Mouse (Mus musculus) cortical plate, adult 2 months (tissue): ENCODE results near the gene Ablim1. TPM values are rescaled to one million over a fixed set of nuclear protein-coding genes. Genes with fewer than 3 reads are reported as not detected.
A peak's percentile ranks its signal among the peaks of the same experiment; 100 is the strongest.

Experiments used
- H3K27ac ChIP-seq: fragments of 200-500 bp; 2 replicates; pipeline ENCODE4 v1.5.1; 2012; ENCODE audit warnings: low read length, control low read depth, inconsistent platforms; ENCODE audit not compliant: insufficient read depth
- H3K4me1 ChIP-seq: fragments of 200-500 bp; 2 replicates; pipeline ENCODE4 v1.6.1; 2011; ENCODE audit warnings: low read length; ENCODE audit not compliant: control insufficient read depth, insufficient read depth
- H3K4me3 ChIP-seq: fragments of 200-500 bp; 2 replicates; pipeline ENCODE4 v1.5.1; 2011; ENCODE audit warnings: mild to moderate bottlenecking, low read length, control low read depth; ENCODE audit not compliant: insufficient read depth
- CTCF ChIP-seq: fragments of 200-500 bp; IDR thresholded peaks from 2 replicates; pipeline ENCODE4 v1.5.1; 2011; ENCODE audit warnings: mild to moderate bottlenecking, control low read depth, low read length; ENCODE audit not compliant: insufficient read depth; ENCODE audit errors: extremely low read depth
- POLR2A ChIP-seq: fragments of 200-500 bp; IDR thresholded peaks from 2 replicates; pipeline ENCODE4 v1.6.1; 2011; ENCODE audit warnings: mild to moderate bottlenecking, low read length, control low read depth; ENCODE audit not compliant: insufficient read depth; ENCODE audit errors: extremely low read depth
- polyA plus RNA-seq: library from polyadenylated mRNA; depleted of rRNA; stranded (reverse); fragments of >200 nt; gene quantifications from 2 replicates; pipeline ENCODE4 v1.2.3, GENCODE M21; 2012

The Ablim1 gene
- polyA plus RNA-seq, 1 experiment = 50.0 TPM

DNA sequence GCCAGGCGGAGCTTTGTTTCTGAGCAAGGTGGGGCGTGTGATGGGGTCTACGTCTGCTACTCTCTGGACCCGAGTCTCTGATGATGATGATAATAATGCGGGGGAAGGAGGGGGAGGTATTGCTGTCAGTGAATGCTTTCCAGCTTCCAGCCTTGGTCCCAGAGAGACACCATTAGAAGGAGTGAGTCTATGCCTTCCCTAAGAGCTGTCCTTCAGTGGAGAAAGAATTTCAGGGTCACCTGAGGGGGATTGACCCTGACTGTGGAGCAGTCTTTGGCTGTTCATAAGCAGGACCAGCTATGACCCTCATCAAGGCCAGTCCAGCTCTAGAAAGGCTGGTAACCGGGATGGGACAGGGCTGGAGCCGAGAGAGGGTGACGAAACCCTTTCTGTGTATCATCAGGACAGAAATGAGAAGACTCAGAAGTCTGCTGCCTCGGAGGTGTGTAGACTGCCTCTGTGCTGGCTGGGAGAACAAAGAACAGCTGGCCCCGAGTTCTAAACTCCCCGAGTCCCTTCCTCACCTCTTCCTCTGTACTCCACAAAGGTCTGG lies 370 bp upstream of the Ablim1 start:
- H3K4me3 ChIP-seq = peak overlapping the region; percentile 94
- TF ChIP-seq CTCF = no peak
- 0 out of 2 replicates have a peak, but pooled peaks have one; percentile 20 for TF ChIP-seq POLR2A
- peak overlapping the region; percentile 97 for H3K27ac ChIP-seq
- 0 out of 2 replicates have a peak, but pooled peaks cover 1% of the 10 kb centered on the region for H3K4me1 ChIP-seq

DNA sequence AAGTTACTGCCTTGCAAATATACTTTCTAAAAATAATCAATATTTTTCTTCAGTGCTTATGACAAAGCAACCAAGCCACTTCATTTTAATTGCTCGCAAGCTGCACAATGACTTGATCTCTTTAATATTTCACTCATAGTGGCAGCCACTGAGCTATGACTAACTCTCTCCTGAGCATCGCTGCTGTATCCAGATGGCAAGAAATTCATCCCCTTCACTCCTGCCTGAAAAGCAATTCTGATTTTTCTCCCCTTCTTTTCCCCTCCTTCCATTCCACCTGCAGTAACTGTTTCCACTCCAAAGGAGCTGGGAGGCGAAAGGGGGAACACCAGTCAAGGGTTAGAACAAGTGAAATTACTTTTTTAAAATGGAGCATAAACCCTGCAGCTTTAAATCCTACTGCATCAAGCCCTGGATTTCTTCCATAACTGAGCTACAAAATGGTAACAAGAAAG lies 801 bp downstream of the Ablim1 start:
- peak overlapping the region; percentile 97; the same call in 1 of the 2 replicates for H3K27ac ChIP-seq
- TF ChIP-seq CTCF (no peak), POLR2A (no peak)
- H3K4me3 ChIP-seq = peak overlapping the region; percentile 94
- H3K4me1 ChIP-seq = peaks cover 4% of the 10 kb centered on the region; the same call in 1 of the 2 replicates

DNA sequence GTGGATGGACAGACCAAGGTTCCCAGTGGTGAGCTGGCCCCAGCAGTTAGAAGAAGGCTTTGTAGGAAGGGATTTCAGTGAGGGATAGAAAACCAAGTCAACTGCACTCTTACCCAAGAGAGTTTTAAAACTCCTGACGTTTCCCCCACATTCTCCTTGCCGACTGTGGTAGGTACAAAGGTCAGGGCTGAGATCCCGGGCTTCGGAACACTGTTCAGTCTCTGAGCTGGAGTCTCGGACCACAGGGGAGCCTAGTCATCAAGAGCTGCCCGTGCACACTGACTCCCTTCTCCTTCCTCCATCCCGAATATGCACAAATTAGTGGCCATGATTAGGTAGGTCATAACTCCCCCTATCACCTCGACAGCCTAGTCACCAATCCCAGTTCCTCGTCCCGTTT lies 1.5 kb downstream of the Ablim1 start:
- H3K4me1 ChIP-seq = peaks cover 4% of the 10 kb centered on the region; the same call in 1 of the 2 replicates
- peak overlapping the region; percentile 94 for H3K4me3 ChIP-seq
- H3K27ac ChIP-seq = no peak overlapping the region
- no peak for TF ChIP-seq POLR2A
- TF ChIP-seq CTCF = no peak

- peaks cover 4% of the 10 kb centered on the region; the same call in 1 of the 2 replicates for H3K4me1 ChIP-seq
- H3K27ac ChIP-seq = no peak overlapping the region
- TF ChIP-seq POLR2A = no peak
- H3K4me3 ChIP-seq = no peak overlapping the region
These were observed 4.7 kb downstream of the Ablim1 start for GRCm38 (mm10) chr19:57309980-57310379.

GRCm38 (mm10) chr19:57306601-57307000 lies 8.1 kb downstream of the Ablim1 start:
- Histone ChIP-seq H3K4me1 (peaks cover 5% of the 10 kb centered on the region; the same call in 1 of the 2 replicates), H3K4me3 (no peak overlapping the region)
- no peak for TF ChIP-seq POLR2A
- TF ChIP-seq CTCF = no peak

DNA sequence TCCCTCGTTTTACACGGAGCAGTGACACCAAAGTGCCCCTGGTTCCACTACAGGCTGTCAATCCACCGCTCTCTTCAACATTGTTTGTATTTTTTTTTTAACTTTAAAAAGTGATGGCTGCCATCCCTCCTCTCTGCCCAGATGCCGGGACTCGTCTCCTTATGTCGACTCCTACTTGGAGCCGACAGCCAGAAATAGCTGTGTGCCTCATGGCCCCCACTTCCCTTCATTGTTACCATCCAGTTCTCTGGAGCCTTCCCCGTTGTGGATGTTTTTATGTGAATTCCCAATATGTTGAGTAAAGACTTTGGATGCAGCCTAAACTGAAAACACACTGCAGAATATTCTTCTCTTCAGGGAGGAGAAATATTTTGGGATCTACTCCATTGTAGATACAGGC lies 8.7 kb downstream of the Ablim1 start:
- no peak overlapping the region for H3K27ac ChIP-seq

More at GRCm38 (mm10) chr19:57306601-57307000, 8.1 kb downstream of the Ablim1 start:
- no peak overlapping the region for H3K27ac ChIP-seq

GRCm38 (mm10) chr19:57304666-57305065 lies 10.1 kb downstream of the Ablim1 start:
- Histone ChIP-seq H3K27ac (no peak overlapping the region), H3K4me3 (no peak overlapping the region), H3K4me1 (peaks cover 1% of the 10 kb centered on the region; the same call in 1 of the 2 replicates)
- no peak for TF ChIP-seq CTCF

More for the DNA sequence above, 8.7 kb downstream of the Ablim1 start:
- Histone ChIP-seq H3K4me3 (no peak overlapping the region), H3K4me1 (peaks cover 4% of the 10 kb centered on the region; the same call in 1 of the 2 replicates)
- TF ChIP-seq POLR2A = no peak
- no peak for TF ChIP-seq CTCF

GRCm38 (mm10) chr19:57301961-57302395 lies 12.7 kb downstream of the Ablim1 start:
- Histone ChIP-seq H3K27ac (no peak overlapping the region), H3K4me1 (peaks cover 6% of the 10 kb centered on the region), H3K4me3 (no peak overlapping the region)
- TF ChIP-seq POLR2A (no peak), CTCF (no peak)

- Histone ChIP-seq H3K27ac (no peak overlapping the region), H3K4me1 (peaks cover 8% of the 10 kb centered on the region), H3K4me3 (no peak overlapping the region)
- TF ChIP-seq CTCF = no peak
- no peak for TF ChIP-seq POLR2A
These were observed 16.7 kb downstream of the Ablim1 start for GRCm38 (mm10) chr19:57298006-57298405.

DNA sequence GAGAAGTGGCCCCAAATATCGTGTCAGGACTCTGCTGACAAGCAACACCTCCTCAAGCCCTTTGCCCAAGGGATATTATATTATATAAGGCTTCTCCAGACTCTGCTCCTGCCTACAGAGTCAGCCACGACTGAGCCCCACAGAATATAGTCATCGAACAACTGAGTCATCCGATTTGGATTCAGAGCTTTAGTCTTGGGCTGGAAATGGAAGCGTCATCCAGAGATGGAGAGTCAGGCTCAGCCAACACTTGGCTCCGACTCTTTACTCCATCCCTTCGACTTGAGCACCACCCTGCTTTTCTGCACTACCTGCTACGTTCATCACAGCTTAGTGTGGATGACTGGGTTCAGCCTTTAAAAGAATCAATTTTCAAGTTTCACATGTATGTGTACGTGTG lies 17.3 kb downstream of the Ablim1 start:
- TF ChIP-seq CTCF (no peak), POLR2A (no peak)
- Histone ChIP-seq H3K27ac (no peak overlapping the region), H3K4me1 (peaks cover 8% of the 10 kb centered on the region), H3K4me3 (no peak overlapping the region)

- no peak overlapping the region for H3K27ac ChIP-seq
- no peak overlapping the region for H3K4me3 ChIP-seq
- TF ChIP-seq CTCF (no peak), POLR2A (no peak)
- H3K4me1 ChIP-seq = peaks cover 7% of the 10 kb centered on the region; the same call in 1 of the 2 replicates
These were observed 18.2 kb downstream of the Ablim1 start for GRCm38 (mm10) chr19:57296539-57296938.
